Mouse (Mus musculus): Measurements from ENCODE around the gene Tomm34.

GRCm38 (mm10) chr2:164036520-164037019 is 34.4 kb downstream of the Tomm34 start:
- TF ChIP-seq POLR2A (IDR thresholded peaks at IDR 0.05; ENCODE audit: extremely low read depth, insufficient read depth, low read length) (no peak), CTCF (IDR thresholded peaks at IDR 0.05; ENCODE audit: low read depth, low read length) (no peak)
